Mouse (Mus musculus) neural tube, embryonic 10.5 days (tissue): ENCODE measurements at regions not wholly inside any gene's neighbourhood (a gene's known extent, or its start where the extent isn't known, plus 50 kb on each side); places are given as distances from the start of the nearest gene placed in this dataset.
A peak's percentile ranks its signal among the peaks of the same experiment; 100 is the strongest.

Source experiments
- DNase-seq: peaks from one replicate; pipeline ENCODE4 v3.0.0-alpha.2; 2017; ENCODE audit warnings: low spot score; ENCODE audit errors: extremely low spot score

DNA sequence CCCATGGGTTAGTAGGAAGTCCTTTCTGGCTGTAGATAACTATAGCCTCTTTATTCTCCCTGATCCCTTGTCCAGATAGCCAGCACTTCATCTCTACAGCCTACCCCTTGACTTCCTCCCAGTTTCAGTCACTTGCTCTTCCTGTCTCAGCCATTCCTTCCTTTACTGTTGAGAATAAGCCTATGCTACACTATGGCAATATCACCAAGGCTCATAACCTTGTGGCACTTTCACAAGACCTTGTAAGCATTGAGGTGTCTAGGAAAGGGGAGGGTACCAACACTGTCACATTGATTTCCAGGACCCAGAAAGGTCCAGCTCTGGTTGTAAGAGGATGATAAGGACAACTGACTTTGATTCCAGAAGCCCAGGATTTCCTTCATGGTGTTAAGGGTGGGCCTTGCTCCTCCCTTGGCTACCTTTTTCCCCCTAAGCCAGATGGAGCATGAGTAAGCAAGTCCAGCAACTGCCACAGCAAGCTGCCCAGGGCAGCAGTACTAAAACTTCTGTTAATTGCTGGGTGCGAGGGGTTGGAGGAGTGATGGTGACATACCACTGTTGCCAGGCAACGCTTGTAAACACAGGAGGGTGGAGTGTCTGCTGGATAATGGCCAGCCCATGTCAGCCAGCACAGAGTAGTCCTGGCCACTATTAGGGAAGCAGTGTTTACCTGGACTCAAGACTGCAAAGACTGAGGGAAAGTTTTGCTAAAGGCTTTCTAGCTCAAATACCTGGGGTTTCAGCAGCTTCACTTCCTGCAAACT lies 75.7 kb downstream of the Ankrd16 start:
- DNase-seq, result no peak

DNA sequence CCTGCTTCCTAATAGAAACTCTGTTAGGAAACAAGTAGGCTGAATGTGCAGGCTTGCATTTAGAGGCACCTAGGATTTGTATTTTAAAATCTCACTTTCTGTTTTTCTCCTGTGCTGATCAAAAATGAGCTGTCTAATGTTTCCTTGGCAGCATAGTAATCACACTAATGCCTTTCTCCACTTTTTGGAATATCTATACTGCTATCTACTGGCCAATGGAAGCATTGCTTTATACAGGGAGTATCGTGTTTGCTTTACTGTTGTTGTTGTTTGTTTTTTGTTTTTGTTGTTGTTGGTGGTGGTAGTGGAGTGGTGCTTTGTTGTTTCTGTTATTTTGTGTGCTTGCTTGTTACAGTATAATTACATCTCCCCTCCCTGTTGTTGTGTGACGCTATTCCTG lies 92.3 kb downstream of the Ankrd16 start:
- DNase-seq, result no peak

- DNase-seq, result no peak
These were observed 102.3 kb downstream of the Ankrd16 start for GRCm38 (mm10) chr2:11880005-11880404.

DNA sequence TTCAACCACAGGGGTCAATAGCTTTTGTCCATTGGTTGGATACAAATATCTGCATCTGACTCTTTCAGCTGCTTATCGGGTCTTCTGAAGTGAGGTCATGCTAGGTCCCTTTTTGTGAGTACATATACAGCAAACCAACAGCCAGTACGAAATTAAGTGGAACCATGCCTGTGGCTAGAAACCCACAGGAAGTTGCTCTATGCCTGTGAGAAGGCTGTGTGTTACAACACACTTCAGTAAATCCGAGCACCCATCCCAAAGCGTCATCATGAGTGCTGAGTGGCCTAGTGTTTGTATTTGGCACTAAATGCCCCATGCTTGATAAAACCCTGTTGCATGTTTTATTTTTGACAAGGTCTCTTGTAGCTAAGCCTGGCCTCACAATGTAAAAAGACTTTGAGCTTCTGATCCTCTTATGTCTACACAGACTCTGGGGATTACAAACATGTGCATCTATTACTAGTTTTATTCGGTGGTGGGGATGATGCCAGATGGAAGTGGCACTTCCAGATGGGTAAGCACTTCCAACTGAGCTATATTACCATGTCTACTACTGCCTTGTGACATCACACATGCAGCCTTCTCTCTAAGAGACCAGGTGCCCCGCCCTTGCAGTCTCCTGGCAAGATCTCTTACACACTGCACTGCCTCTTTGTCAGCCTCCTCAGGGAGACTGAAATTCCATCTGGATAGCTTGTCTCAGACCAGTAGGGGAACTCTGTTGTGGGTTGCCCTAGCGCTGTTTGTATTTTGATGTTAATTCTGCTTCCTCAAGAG lies 117.3 kb downstream of the Ankrd16 start:
- no peak for DNase-seq

GRCm38 (mm10) chr2:11899698-11900660 lies 122.3 kb downstream of the Ankrd16 start:
- DNase-seq, result no peak

DNA sequence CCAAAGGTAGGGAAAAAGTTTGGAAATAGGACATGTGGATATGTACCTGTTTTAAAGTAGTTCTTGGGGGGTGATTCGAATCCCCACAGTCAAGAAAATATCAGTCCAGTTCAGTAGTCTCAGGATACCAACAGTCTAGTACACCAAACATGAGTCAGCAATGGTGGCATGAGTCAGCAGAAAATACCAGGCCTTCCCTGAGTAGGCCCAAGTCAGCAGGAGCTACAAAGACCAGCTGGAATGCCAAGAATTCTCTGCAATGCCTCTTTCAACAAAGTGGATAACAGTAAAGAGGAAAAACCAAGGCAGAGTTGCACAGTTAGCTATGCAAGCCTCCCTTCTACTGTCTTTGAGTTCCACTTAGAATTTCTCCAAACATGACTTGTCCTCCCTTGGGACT lies 137.1 kb downstream of the Ankrd16 start:
- DNase-seq, result no peak

DNA sequence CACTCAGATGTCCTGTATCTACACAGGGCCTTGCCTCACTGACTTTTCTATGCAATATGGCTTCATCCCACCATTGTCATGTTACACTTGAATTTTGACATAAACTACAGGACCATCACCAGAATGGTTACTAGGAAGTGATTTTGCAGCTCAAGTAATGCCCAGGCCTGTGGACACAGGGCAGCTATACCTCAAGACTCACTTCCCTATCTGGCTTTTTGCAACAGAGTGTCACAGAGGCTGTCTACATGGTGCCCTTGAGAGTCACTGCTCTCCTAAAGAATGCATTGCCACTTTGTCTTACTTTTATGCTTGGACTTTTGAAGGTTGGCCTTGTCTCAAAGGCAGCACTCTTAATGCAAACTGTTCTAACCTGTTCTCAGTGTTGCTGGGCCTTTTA lies 139.7 kb downstream of the Ankrd16 start:
- no peak for DNase-seq

DNA sequence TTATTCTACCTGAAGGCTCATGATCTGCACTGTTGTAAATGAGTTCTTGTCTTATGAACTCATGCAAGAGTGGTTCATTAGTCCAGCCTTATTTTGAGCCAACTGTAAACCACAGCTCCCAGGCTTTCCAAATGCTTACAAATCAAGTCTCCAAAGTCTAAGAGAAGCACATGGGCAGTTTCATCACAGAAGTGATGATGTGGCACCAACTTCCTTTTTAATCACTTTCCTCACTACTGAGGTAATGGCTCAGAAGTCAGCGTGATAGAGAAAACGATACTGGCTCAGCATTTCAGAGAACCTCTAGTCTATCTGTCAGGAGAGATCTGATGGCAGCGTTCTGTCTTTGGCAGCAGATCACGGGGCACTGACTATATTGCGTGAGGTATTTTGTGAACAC lies 140.4 kb downstream of the Ankrd16 start:
- no peak for DNase-seq

DNA sequence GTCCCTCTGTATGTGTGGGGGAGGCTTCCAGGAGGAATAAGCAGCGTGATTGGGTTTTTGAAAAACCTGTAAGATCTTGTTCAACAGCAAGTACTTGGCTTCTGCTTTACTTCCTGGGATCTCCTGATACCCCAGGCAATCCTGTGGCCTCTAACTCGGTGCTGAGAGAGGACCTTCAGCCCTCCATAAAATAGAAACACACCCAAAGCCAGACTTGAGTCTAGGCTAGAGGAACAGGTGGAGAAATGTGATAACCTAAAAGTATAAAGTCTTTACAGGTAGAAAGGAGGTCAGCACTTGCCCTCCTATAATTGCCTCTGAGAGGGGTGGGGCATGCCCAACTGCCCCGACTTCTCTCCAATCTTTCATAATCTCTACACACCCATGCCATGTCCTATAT lies 183.1 kb downstream of the Ankrd16 start:
- no peak for DNase-seq

GRCm38 (mm10) chr2:11965374-11965773 lies 187.7 kb downstream of the Ankrd16 start:
- no peak for DNase-seq

DNA sequence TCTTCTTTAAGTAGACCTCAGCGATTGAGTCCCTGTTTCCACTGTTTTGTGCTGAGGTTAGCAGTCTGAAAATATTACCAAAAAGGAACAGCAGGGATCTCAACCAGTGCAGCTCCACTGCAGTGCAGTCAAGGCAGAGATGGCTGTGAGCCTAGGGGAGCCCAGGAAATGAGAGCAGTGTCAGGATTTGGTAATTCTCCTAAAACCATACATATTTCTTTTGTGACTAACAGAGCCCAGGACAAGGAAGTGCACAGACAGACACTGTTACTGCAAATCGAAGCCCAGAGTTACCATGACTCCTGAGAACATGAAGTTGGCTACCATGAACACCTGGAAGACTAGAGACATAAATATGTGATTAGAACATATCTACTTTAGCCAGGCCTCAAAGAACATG lies 189.3 kb downstream of the Ankrd16 start:
- no peak for DNase-seq

GRCm38 (mm10) chr2:11971972-11972371 lies 194.3 kb downstream of the Ankrd16 start:
- DNase-seq, result no peak

DNA sequence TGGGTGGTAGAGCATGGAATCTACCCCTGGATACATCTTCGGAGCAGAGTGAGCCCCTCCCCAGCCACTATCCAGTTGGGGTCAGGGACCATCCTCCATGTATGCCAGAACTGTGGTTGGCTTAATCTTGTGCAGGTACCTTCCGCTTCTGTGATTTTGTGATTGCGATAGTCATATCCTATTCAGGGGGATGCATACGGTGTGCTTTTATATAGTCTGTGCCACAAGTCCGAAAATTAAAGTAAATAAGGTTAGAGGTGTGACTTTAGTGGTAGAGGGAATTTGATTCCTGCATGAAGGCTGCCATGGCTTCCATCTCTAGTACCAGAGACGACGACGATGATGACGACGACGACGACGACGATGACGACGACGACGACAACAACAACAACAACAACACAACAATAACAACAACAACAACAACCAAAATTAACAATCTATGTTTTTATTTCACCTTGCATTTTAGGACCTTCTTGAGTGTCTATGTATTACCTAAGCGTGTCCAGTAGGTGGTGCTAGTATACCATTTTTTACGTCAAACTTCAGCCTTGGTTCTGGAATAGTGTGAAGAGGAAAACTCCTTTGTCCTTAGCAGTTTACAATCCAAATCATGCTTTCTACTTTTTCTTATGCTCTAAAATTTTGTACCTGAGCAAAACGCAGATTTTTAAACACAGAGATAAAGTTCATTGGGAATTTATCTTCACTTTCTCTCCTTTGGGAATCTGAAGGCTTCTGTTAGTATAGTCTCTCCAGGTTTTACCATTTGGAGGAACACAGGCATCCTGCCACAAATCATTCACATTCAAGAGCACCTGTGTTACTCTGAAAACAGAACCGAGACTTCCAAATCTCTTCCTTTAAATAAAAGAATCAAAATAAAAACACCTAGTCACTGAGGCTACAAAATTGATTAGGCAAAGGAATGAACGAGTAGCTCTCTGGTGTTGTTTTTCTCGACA lies 224.5 kb downstream of the Ankrd16 start:
- no peak for DNase-seq

GRCm38 (mm10) chr2:12004330-12004729 lies 226.7 kb downstream of the Ankrd16 start:
- no peak for DNase-seq

- no peak for DNase-seq
These were observed 229.5 kb downstream of the Ankrd16 start for GRCm38 (mm10) chr2:12007201-12007600.

DNA sequence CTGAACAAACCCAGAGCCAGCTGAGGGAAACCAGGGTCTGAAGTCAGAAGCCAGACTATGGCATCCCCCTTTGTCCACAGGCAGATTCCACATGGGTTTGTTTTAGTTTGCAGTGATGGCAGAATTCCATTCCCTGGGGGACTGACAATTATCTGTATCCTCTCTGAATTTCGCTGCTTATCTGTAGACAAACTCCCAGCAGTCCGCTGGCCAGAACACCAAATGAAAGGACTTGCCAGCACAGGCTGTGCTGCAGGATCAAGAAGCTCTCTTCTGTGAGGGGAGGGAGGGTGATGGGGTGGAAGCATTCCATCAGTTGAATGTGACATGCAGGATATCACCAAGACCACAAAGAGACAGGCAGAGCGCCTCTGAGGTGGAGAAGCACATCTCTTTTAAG lies 233.8 kb downstream of the Ankrd16 start:
- DNase-seq, result no peak

DNA sequence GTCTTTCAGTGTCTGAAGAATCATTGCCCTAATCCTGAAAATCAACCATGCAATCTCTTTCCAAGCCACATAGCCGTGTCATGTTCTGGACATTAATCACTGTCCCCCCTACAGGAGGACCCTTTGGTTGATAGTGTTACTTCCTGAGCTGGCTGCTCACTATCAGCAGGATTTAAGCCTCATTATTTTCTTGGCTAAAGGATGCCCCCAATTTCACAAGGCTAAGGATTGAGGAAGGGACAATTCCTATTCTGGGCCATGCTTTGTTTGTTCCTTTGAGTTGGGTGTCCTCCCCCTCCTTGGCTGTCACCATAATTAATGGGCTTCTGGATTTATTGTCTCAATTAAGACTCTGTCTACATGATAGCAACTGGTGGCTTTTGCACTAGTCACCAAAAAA lies 241.9 kb downstream of the Ankrd16 start:
- DNase-seq, result no peak

DNA sequence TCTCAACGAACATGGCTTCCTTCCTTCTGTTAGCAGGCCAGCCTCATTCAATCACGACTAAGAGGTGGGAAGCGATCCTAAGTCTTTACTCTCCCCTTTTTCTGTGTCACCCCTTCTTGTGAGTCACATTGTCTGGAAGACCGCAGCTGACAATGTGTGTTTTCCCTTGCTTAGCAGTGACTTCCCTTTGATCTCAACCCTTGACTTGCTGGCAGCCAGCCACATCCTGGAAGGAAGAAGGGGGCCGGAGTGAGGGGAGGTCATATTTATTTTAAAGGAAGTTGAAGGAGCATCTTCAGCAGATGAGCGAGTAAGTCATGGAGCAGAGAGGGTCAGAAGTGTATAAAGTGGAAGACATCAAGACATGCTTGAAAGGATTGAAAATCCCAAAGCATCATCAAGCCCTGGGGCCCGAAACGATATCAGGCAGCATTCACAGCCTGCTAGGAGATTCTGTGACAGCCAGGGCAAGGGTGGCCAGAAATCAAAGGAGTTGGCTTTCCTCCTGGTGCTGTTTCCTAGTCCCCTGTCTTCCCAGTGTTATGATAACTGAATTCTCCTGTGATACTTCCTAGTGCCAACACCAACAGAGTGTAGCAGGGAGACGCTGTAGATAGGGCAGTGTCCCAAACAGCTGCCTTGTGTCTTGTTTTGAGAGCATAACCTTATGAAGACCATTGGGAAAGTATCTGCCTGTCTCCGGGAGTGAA lies 245.9 kb downstream of the Ankrd16 start:
- DNase-seq, result peak; percentile 34

GRCm38 (mm10) chr2:12026220-12026619 lies 248.5 kb downstream of the Ankrd16 start:
- no peak for DNase-seq
